Mouse (Mus musculus) hindbrain, embryonic 15.5 days (tissue): ENCODE measurements around the gene Rasgrp2. TPM values are rescaled to one million over a fixed set of nuclear protein-coding genes. Genes with fewer than 3 reads are reported as not detected.

Experiments
- ATAC-seq: fragments of 200-750 bp; cut with Nextera tagmentation; 2 replicates; pipeline ENCODE4 v1.8.0; 2017; ENCODE audit warnings: low read depth, moderate number of reproducible peaks, moderate TSS enrichment; ENCODE audit not compliant: low FRiP score
- H3K27ac ChIP-seq: fragments of 300-500 bp; sonication (generic); replicated peaks from 2 replicates; pipeline ENCODE4 v1.5.1; 2015; ENCODE audit warnings: mild to moderate bottlenecking, inconsistent platforms
- H3K27me3 ChIP-seq: fragments of 300-500 bp; sonication (generic); 2 replicates; pipeline ENCODE4 v1.6.1; 2015; ENCODE audit warnings: control low read depth, inconsistent platforms
- H3K36me3 ChIP-seq: fragments of 300-500 bp; sonication (generic); 2 replicates; pipeline ENCODE4 v1.6.1; 2015; ENCODE audit warnings: control low read depth, inconsistent platforms
- H3K4me1 ChIP-seq: fragments of 300-500 bp; sonication (generic); replicated peaks from 2 replicates; pipeline ENCODE4 v1.6.1; 2015; ENCODE audit warnings: control low read depth, inconsistent platforms
- H3K4me2 ChIP-seq: fragments of 300-500 bp; sonication (generic); 2 replicates; pipeline ENCODE4 v1.6.1; 2015; ENCODE audit warnings: moderate library complexity, mild to moderate bottlenecking, inconsistent platforms
- H3K4me3 ChIP-seq: fragments of 300-500 bp; sonication (generic); 2 replicates; pipeline ENCODE4 v1.5.1; 2015; ENCODE audit warnings: mild to moderate bottlenecking, inconsistent platforms
- H3K9ac ChIP-seq: fragments of 300-500 bp; sonication (generic); 2 replicates; pipeline ENCODE4 v1.6.1; 2015; ENCODE audit warnings: inconsistent platforms
- H3K9me3 ChIP-seq: fragments of 300-500 bp; sonication (generic); 2 replicates; pipeline ENCODE4 v1.6.1; 2016; ENCODE audit warnings: control low read depth, inconsistent platforms
- WGBS: fragments of 180-500 bp; shearing (Covaris S2); methylation state at CpG from one replicate; pipeline ENCODE4 v1.1.7; 2015; 5-methylcytosine and 5-hydroxymethylcytosine counted together
- polyA plus RNA-seq: library from polyadenylated mRNA; unstranded; fragments of >200 nt; fragmentation: Nextera tagmentation; extraction: Ambion mirVana; gene quantifications from 2 replicates; pipeline ENCODE4 v1.2.1, GENCODE M21; 2015

The Rasgrp2 gene
- polyA plus RNA-seq, 1 experiment from 2014 or later: 140 TPM

- ATAC-seq: 0 out of 2 replicates have a peak, but pooled peaks have one; percentile 32
- H3K27ac ChIP-seq: no peak overlapping the region
- H3K4me1 ChIP-seq: 0 out of 2 replicates have a peak, but pooled peaks cover 6% of the 10 kb centered on the region
- peaks cover 89% of the 10 kb centered on the region for H3K36me3 ChIP-seq
- no peak overlapping the region for H3K9ac ChIP-seq
- 61% methylated on average over 12 of the region's 12 CpGs for WGBS
- H3K27me3 ChIP-seq: no peaks in the 10 kb centered on the region
- H3K4me2 ChIP-seq: no peak overlapping the region
- no peak overlapping the region for H3K4me3 ChIP-seq
- H3K9me3 ChIP-seq: no peaks in the 10 kb centered on the region
Observed at GRCm38 (mm10) chr19:6373539-6374400, 25.4 kb upstream of the Rasgrp2 start.

GRCm38 (mm10) chr19:6374571-6374970 lies 24.6 kb upstream of the Rasgrp2 start:
- no peak overlapping the region for H3K27ac ChIP-seq
- no peaks in the 10 kb centered on the region for H3K27me3 ChIP-seq
- H3K36me3 ChIP-seq: peaks cover 84% of the 10 kb centered on the region
- ATAC-seq: no peak
- H3K9me3 ChIP-seq: no peaks in the 10 kb centered on the region
- no peak overlapping the region for H3K4me3 ChIP-seq
- WGBS: 95% methylated on average over 10 of the region's 10 CpGs
- H3K9ac ChIP-seq: no peak overlapping the region
- H3K4me1 ChIP-seq: 0 out of 2 replicates have a peak, but pooled peaks cover 6% of the 10 kb centered on the region
- H3K4me2 ChIP-seq: no peak overlapping the region

- Histone ChIP-seq H3K27ac (no peak overlapping the region), H3K27me3 (no peaks in the 10 kb centered on the region)
Observed at GRCm38 (mm10) chr19:6375423-6376254, 23.5 kb upstream of the Rasgrp2 start.

GRCm38 (mm10) chr19:6376255-6376564 lies 22.9 kb upstream of the Rasgrp2 start:
- H3K4me3 ChIP-seq: no peak overlapping the region
- 68% methylated on average over 14 of the region's 14 CpGs for WGBS
- ATAC-seq: no peak

More at GRCm38 (mm10) chr19:6375423-6376254, 23.5 kb upstream of the Rasgrp2 start:
- peaks cover 74% of the 10 kb centered on the region for H3K36me3 ChIP-seq
- no peak overlapping the region for H3K4me3 ChIP-seq
- no peaks in the 10 kb centered on the region for H3K9me3 ChIP-seq
- peak; percentile 29; the same call in 1 of the 2 replicates for ATAC-seq
- H3K4me1 ChIP-seq: 0 out of 2 replicates have a peak, but pooled peaks cover 6% of the 10 kb centered on the region
- no peak overlapping the region for H3K9ac ChIP-seq
- H3K4me2 ChIP-seq: no peak overlapping the region
- 81% methylated on average over 42 of the region's 42 CpGs for WGBS

GRCm38 (mm10) chr19:6376643-6377042 lies 22.5 kb upstream of the Rasgrp2 start:
- ATAC-seq: no peak

More at GRCm38 (mm10) chr19:6376255-6376564, 22.9 kb upstream of the Rasgrp2 start:
- Histone ChIP-seq H3K9ac (no peak overlapping the region), H3K27me3 (no peaks in the 10 kb centered on the region), H3K4me1 (0 out of 2 replicates have a peak, but pooled peaks cover 6% of the 10 kb centered on the region), H3K9me3 (no peaks in the 10 kb centered on the region), H3K4me2 (no peak overlapping the region), H3K27ac (no peak overlapping the region), H3K36me3 (peaks cover 68% of the 10 kb centered on the region)

GRCm38 (mm10) chr19:6377327-6378040 lies 21.7 kb upstream of the Rasgrp2 start:
- H3K4me3 ChIP-seq: no peak overlapping the region
- H3K9me3 ChIP-seq: no peaks in the 10 kb centered on the region
- H3K9ac ChIP-seq: no peak overlapping the region
- H3K27ac ChIP-seq: peak overlapping the region; percentile 20; the same call in 1 of the 2 replicates
- ATAC-seq: no peak
- H3K27me3 ChIP-seq: no peaks in the 10 kb centered on the region
- 37% methylated on average over 11 of the region's 11 CpGs for WGBS
- no peak overlapping the region for H3K4me2 ChIP-seq
- H3K36me3 ChIP-seq: peaks cover 56% of the 10 kb centered on the region
- H3K4me1 ChIP-seq: 0 out of 2 replicates have a peak, but pooled peaks cover 6% of the 10 kb centered on the region

More at GRCm38 (mm10) chr19:6376643-6377042, 22.5 kb upstream of the Rasgrp2 start:
- 82% methylated on average over 2 of the region's 2 CpGs for WGBS
- Histone ChIP-seq H3K4me2 (no peak overlapping the region), H3K36me3 (peaks cover 64% of the 10 kb centered on the region), H3K27ac (no peak overlapping the region), H3K9ac (no peak overlapping the region), H3K4me3 (no peak overlapping the region), H3K4me1 (0 out of 2 replicates have a peak, but pooled peaks cover 6% of the 10 kb centered on the region), H3K9me3 (no peaks in the 10 kb centered on the region), H3K27me3 (no peaks in the 10 kb centered on the region)

GRCm38 (mm10) chr19:6380411-6381166 lies 18.6 kb upstream of the Rasgrp2 start:
- no peaks in the 10 kb centered on the region for H3K27me3 ChIP-seq
- no peak overlapping the region for H3K4me2 ChIP-seq
- peaks cover 6% of the 10 kb centered on the region; the same call in 1 of the 2 replicates for H3K4me1 ChIP-seq
- H3K4me3 ChIP-seq: no peak overlapping the region
- no peak overlapping the region for H3K9ac ChIP-seq
- no peak overlapping the region for H3K27ac ChIP-seq
- ATAC-seq: no peak
- H3K9me3 ChIP-seq: no peaks in the 10 kb centered on the region
- peaks cover 27% of the 10 kb centered on the region for H3K36me3 ChIP-seq
- WGBS: 91% methylated on average over 9 of the region's 9 CpGs

- peaks cover 6% of the 10 kb centered on the region; the same call in 1 of the 2 replicates for H3K4me1 ChIP-seq
- no peaks in the 10 kb centered on the region for H3K9me3 ChIP-seq
- no peak overlapping the region for H3K9ac ChIP-seq
- no peak overlapping the region for H3K4me2 ChIP-seq
- no peak overlapping the region for H3K4me3 ChIP-seq
- no peaks in the 10 kb centered on the region for H3K27me3 ChIP-seq
- H3K27ac ChIP-seq: no peak overlapping the region
- H3K36me3 ChIP-seq: peaks cover 20% of the 10 kb centered on the region
- no peak for ATAC-seq
- 96% methylated on average over 5 of the region's 5 CpGs for WGBS
Observed at GRCm38 (mm10) chr19:6381238-6381637, 17.9 kb upstream of the Rasgrp2 start.

GRCm38 (mm10) chr19:6382323-6382924 lies 16.7 kb upstream of the Rasgrp2 start:
- H3K4me1 ChIP-seq: peaks cover 2% of the 10 kb centered on the region; the same call in 1 of the 2 replicates
- no peak overlapping the region for H3K4me3 ChIP-seq
- H3K9ac ChIP-seq: no peak overlapping the region
- no peak for ATAC-seq
- no peak overlapping the region for H3K4me2 ChIP-seq
- H3K27me3 ChIP-seq: no peaks in the 10 kb centered on the region
- peaks cover 8% of the 10 kb centered on the region; the same call in 1 of the 2 replicates for H3K36me3 ChIP-seq
- WGBS: 81% methylated on average over 4 of the region's 4 CpGs
- no peaks in the 10 kb centered on the region for H3K9me3 ChIP-seq
- H3K27ac ChIP-seq: no peak overlapping the region

- Histone ChIP-seq H3K4me3 (no peak overlapping the region), H3K4me2 (no peak overlapping the region), H3K27me3 (no peaks in the 10 kb centered on the region), H3K27ac (peak overlapping the region; percentile 38; the same call in 1 of the 2 replicates), H3K9me3 (no peaks in the 10 kb centered on the region), H3K4me1 (no peaks in the 10 kb centered on the region; the same call in 1 of the 2 replicates), H3K9ac (no peak overlapping the region), H3K36me3 (0 out of 2 replicates have a peak, but pooled peaks cover 2% of the 10 kb centered on the region)
- 54% methylated on average over 5 of the region's 5 CpGs for WGBS
- no peak for ATAC-seq
Observed at GRCm38 (mm10) chr19:6383470-6383869, 15.7 kb upstream of the Rasgrp2 start.
